Mouse (Mus musculus) right cerebral cortex, postnatal 14 days (tissue): ENCODE results near the gene Vmn1r113.
"Not testable (repeated sequence)": the region's sequence is repeated elsewhere in the genome, so short reads cannot be mapped to it uniquely, and the experiment has no call there.

ENCODE experiments used
- DNase-seq: peaks from one replicate; pipeline ENCODE4 v3.0.0; 2022

Vmn1r113 gene

DNA sequence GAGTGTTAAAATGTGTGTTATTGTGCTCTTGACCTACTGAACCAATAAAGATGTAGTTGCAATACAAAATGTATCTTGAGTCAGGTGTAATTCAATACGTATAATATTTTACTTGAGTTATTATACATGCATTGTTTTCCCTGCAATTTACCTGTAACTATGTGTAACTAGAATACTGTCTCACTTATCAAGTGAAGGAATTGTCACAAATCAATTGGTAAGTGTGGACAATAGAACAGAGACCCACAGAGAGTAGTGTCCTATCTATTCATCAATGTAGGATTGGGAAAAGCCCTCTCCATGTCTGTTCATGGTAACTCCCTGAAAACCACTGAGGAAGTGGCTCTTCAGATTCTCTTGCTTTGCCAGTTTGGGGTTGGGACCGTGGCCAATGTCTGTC is at the start of gene Vmn1r113:
Gene Vmn1r113, plus strand, starts transcription at position 301 of the 400 bp plus-strand sequence.
- not testable (repeated sequence) for DNase-seq

DNA sequence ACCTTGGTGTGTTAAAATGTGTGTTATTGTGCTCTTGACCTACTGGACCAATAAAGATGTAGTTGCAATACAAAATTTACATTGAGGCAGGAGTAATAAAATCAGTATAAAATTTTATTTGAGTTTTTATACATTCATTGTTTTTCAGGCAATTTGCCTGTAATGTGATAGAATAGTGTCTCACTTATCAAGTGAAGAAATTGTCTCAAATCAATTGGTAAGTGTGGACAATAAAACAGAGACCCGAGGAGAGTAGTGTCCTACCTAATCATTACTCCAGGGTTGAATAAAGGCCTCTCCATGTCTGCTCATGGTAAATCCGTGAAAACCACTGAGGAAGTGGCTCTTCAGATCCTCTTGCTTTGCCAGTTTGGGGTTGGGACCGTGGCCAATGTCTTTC is 16.2 kb upstream of the Vmn1r113 start, which contains the start of gene Vmn1r112:
Gene Vmn1r112, plus strand, starts transcription at position 301 of the 400 bp plus-strand sequence.
- not testable (repeated sequence) for DNase-seq

DNA sequence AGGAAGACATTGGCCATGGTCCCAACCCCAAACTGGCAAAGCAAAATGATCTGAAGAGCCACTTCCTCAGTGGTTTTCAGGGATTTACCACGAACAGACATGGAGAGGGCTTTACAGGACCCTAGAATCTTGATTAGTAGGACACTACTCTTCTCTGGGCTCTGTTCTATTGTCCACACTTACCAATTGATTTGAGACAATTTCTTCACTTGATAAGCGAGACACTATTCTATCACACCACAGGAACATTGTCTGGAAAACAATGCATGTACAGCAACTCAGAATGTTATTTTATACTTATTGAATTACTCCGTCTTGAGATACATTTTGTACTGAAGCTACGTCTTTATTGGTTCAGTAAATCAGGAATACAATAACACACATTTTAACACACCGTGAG is 25.0 kb downstream of the Vmn1r113 start, which contains the start of gene Vmn1r114:
Gene Vmn1r114, minus strand, starts transcription at position 101 of the 400 bp plus-strand sequence.
- not testable (repeated sequence) for DNase-seq
